ENCODE assay signal across 17 mouse cellular contexts in genomic region chr9:103672881-103673280, GRCm38 (mm10).
DNase-seq lines count a peak whose midpoint lies in the region; ATAC-seq lines count a peak whose summit lies in the region.
"Had no signal": no experiment of that assay in that cellular context is flagged by ENCODE, and none has a peak within 500 bp of the region (broad histone marks: within the 10 kb centered on the region; RNA-seq: fewer than 3 reads in every experiment).

No protein-coding gene starts in this region.

- H3K4me3 ChIP-seq in kidney, embryonic 15.5 days (replicated peaks) = no peak overlapping the region
- H3K4me3 ChIP-seq in kidney, embryonic 16.5 days (ENCODE audit: low read length) = no peak overlapping the region
- H3K4me3 ChIP-seq in kidney, embryonic 14.5 days (ENCODE audit: low read length) = no peak overlapping the region
- H3K4me3 ChIP-seq in intestine, embryonic 16.5 days (ENCODE audit: low read length) = no peak overlapping the region
- no peak overlapping the region for H3K4me3 ChIP-seq in forebrain, embryonic 14.5 days (ENCODE audit: low read depth, low read length)
- H3K4me3 ChIP-seq: embryonic facial prominence, embryonic 12.5 days; heart, embryonic 13.5 days; hindbrain, embryonic 15.5 days had no signal

- ATAC-seq in kidney, embryonic 15.5 days (replicated peaks; ENCODE audit: low FRiP score) = no peak
- peak; percentile 59; the same call in 1 of the 2 replicates for ATAC-seq in kidney, embryonic 16.5 days (ENCODE audit: low FRiP score, low TSS enrichment)
- ATAC-seq in kidney, embryonic 14.5 days (ENCODE audit: low FRiP score, low TSS enrichment) = no peak
- peak; percentile 40 for ATAC-seq in intestine, embryonic 16.5 days
- no peak for ATAC-seq in forebrain, embryonic 14.5 days
- ATAC-seq: forebrain, embryonic 16.5 days had no signal

- WGBS in kidney, embryonic 15.5 days = 80% methylated on average over 4 of the region's 4 CpGs
- WGBS in kidney, embryonic 16.5 days = 81% methylated on average over 4 of the region's 4 CpGs
- 83% methylated on average over 4 of the region's 4 CpGs for WGBS in kidney, embryonic 14.5 days
- WGBS in intestine, embryonic 16.5 days = 78% methylated on average over 4 of the region's 4 CpGs
- 96% methylated on average over 4 of the region's 4 CpGs for WGBS in forebrain, embryonic 14.5 days

- no peak overlapping the region for H3K9ac ChIP-seq in kidney, embryonic 15.5 days
- no peak overlapping the region for H3K9ac ChIP-seq in kidney, embryonic 16.5 days (replicated peaks; ENCODE audit: low read length)
- H3K9ac ChIP-seq in kidney, embryonic 14.5 days (ENCODE audit: low read depth, low read length) = no peak overlapping the region
- H3K9ac ChIP-seq in intestine, embryonic 16.5 days (ENCODE audit: low read depth, low read length) = no peak overlapping the region
- no peak overlapping the region for H3K9ac ChIP-seq in forebrain, embryonic 14.5 days (ENCODE audit: low read length)
- H3K9ac ChIP-seq: embryonic facial prominence, embryonic 12.5 days; heart, embryonic 13.5 days; hindbrain, embryonic 15.5 days had no signal

- no peaks in the 10 kb centered on the region for H3K36me3 ChIP-seq in kidney, embryonic 15.5 days
- H3K36me3 ChIP-seq in kidney, embryonic 16.5 days (ENCODE audit: insufficient read depth, low read length) = no peaks in the 10 kb centered on the region
- H3K36me3 ChIP-seq in kidney, embryonic 14.5 days (ENCODE audit: control insufficient read depth, insufficient read depth, low read length) = no peaks in the 10 kb centered on the region
- no peaks in the 10 kb centered on the region for H3K36me3 ChIP-seq in intestine, embryonic 16.5 days (ENCODE audit: control insufficient read depth, insufficient read depth, low read length)
- H3K36me3 ChIP-seq in forebrain, embryonic 14.5 days (ENCODE audit: control insufficient read depth, insufficient read depth, low read length) = no peaks in the 10 kb centered on the region
- H3K36me3 ChIP-seq: embryonic facial prominence, embryonic 12.5 days; hindbrain, embryonic 15.5 days had no signal

- no peaks in the 10 kb centered on the region for H3K27me3 ChIP-seq in kidney, embryonic 15.5 days
- no peaks in the 10 kb centered on the region for H3K27me3 ChIP-seq in kidney, embryonic 16.5 days (ENCODE audit: insufficient read depth, low read length)
- H3K27me3 ChIP-seq in kidney, embryonic 14.5 days (ENCODE audit: control insufficient read depth, insufficient read depth, low read length) = no peaks in the 10 kb centered on the region
- no peaks in the 10 kb centered on the region for H3K27me3 ChIP-seq in intestine, embryonic 16.5 days (replicated peaks; ENCODE audit: control insufficient read depth, insufficient read depth, low read length)
- H3K27me3 ChIP-seq in forebrain, embryonic 14.5 days (replicated peaks; ENCODE audit: control insufficient read depth, insufficient read depth, low read length) = no peaks in the 10 kb centered on the region
- H3K27me3 ChIP-seq: embryonic facial prominence, embryonic 12.5 days; heart, embryonic 13.5 days; hindbrain, embryonic 15.5 days had no signal

- no peak overlapping the region for H3K27ac ChIP-seq in kidney, embryonic 15.5 days
- H3K27ac ChIP-seq in kidney, embryonic 16.5 days (ENCODE audit: low read length) = no peak overlapping the region
- no peak overlapping the region for H3K27ac ChIP-seq in kidney, embryonic 14.5 days (ENCODE audit: low read depth, low read length)
- H3K27ac ChIP-seq in intestine, embryonic 16.5 days (ENCODE audit: low read length) = no peak overlapping the region
- H3K27ac ChIP-seq in forebrain, embryonic 14.5 days (ENCODE audit: low read depth, low read length) = no peak overlapping the region
- H3K27ac ChIP-seq: embryonic facial prominence, embryonic 12.5 days; heart, embryonic 13.5 days; hindbrain, embryonic 15.5 days had no signal

- no peak overlapping the region for H3K4me2 ChIP-seq in kidney, embryonic 15.5 days
- H3K4me2 ChIP-seq in kidney, embryonic 16.5 days (replicated peaks; ENCODE audit: low read depth, low read length) = no peak overlapping the region
- no peak overlapping the region for H3K4me2 ChIP-seq in kidney, embryonic 14.5 days (replicated peaks; ENCODE audit: low read depth, low read length)
- H3K4me2 ChIP-seq in intestine, embryonic 16.5 days (ENCODE audit: low read depth, low read length) = no peak overlapping the region
- H3K4me2 ChIP-seq in forebrain, embryonic 14.5 days (ENCODE audit: low read length) = no peak overlapping the region
- H3K4me2 ChIP-seq: embryonic facial prominence, embryonic 12.5 days; heart, embryonic 13.5 days; hindbrain, embryonic 15.5 days had no signal

- H3K4me1 ChIP-seq in kidney, embryonic 15.5 days = peaks cover 1% of the 10 kb centered on the region; the same call in 1 of the 2 replicates
- H3K4me1 ChIP-seq in kidney, embryonic 16.5 days (ENCODE audit: insufficient read depth, low read length) = no peaks in the 10 kb centered on the region
- H3K4me1 ChIP-seq in kidney, embryonic 14.5 days (ENCODE audit: control insufficient read depth, insufficient read depth, low read length) = no peaks in the 10 kb centered on the region
- H3K4me1 ChIP-seq in intestine, embryonic 16.5 days (ENCODE audit: control insufficient read depth, insufficient read depth, low read length) = no peaks in the 10 kb centered on the region
- no peaks in the 10 kb centered on the region for H3K4me1 ChIP-seq in forebrain, embryonic 14.5 days (ENCODE audit: control insufficient read depth, insufficient read depth, low read length)
- H3K4me1 ChIP-seq: embryonic facial prominence, embryonic 12.5 days; hindbrain, embryonic 15.5 days had no signal

- DNase-seq in kidney, adult 11 months = peak; percentile 55
- peak; percentile 87 for DNase-seq in retina, postnatal 1 day
- DNase-seq in forebrain, embryonic 14.5 days (ENCODE audit: low spot score) = no peak
- DNase-seq: adrenal gland, adult 8-10 months; cerebellum, adult 11-12 months; cerebellum, adult 9-10 months; cerebellum, postnatal 25 days; gastrocnemius, postnatal 10 days; heart, postnatal 36 days had no signal

- H3K9me3 ChIP-seq in kidney, embryonic 15.5 days (replicated peaks) = no peaks in the 10 kb centered on the region
- no peaks in the 10 kb centered on the region for H3K9me3 ChIP-seq in kidney, embryonic 16.5 days (ENCODE audit: low read length)
- peaks cover 3% of the 10 kb centered on the region; the same call in 1 of the 2 replicates for H3K9me3 ChIP-seq in kidney, embryonic 14.5 days (ENCODE audit: control insufficient read depth, low read length)
- H3K9me3 ChIP-seq in intestine, embryonic 16.5 days (ENCODE audit: control insufficient read depth, low read length) = no peaks in the 10 kb centered on the region
- no peaks in the 10 kb centered on the region; the same call in 1 of the 2 replicates for H3K9me3 ChIP-seq in forebrain, embryonic 14.5 days (replicated peaks; ENCODE audit: control insufficient read depth, low read length)
- H3K9me3 ChIP-seq: embryonic facial prominence, embryonic 12.5 days; heart, embryonic 13.5 days; hindbrain, embryonic 15.5 days had no signal

Comparison
In these comparisons a context has a peak if more than half of its experiments do, and no peak if none do; other contexts are left out.
1. ATAC-seq: peak in kidney, embryonic 16.5 days (single experiment) and intestine, embryonic 16.5 days (single experiment); none in kidney, embryonic 15.5 days (single experiment), kidney, embryonic 14.5 days (single experiment) and forebrain, embryonic 14.5 days (single experiment).